Mouse (Mus musculus) brown adipose tissue, adult 24 weeks (tissue): ENCODE measurements around the gene Cadm3. TPM values are rescaled to one million over a fixed set of nuclear protein-coding genes. Genes with fewer than 3 reads are reported as not detected.

Experiments used
- H3K27ac ChIP-seq: fragments of 200-500 bp; replicated peaks from 2 replicates; pipeline ENCODE4 v1.5.1; 2012; ENCODE audit warnings: low read depth, mild to moderate bottlenecking, low read length
- H3K4me1 ChIP-seq: fragments of 200-500 bp; 2 replicates; pipeline ENCODE4 v1.6.1; 2012; ENCODE audit warnings: low read length, mixed read lengths; ENCODE audit not compliant: control insufficient read depth, insufficient read depth, insufficient read length
- H3K4me3 ChIP-seq: fragments of 200-500 bp; 2 replicates; pipeline ENCODE4 v1.5.1; 2012; ENCODE audit warnings: low read depth, mild to moderate bottlenecking, low read length, moderate library complexity; ENCODE audit not compliant: insufficient read depth
- polyA plus RNA-seq: library from polyadenylated mRNA; stranded (reverse); fragments of >200 nt; gene quantifications from 2 replicates; pipeline ENCODE4 v1.2.4, GENCODE M21; 2012; ENCODE audit not compliant: missing spikeins, insufficient read depth, insufficient read length

Gene Cadm3
- polyA plus RNA-seq, 1 experiment, result 7.2 TPM

DNA sequence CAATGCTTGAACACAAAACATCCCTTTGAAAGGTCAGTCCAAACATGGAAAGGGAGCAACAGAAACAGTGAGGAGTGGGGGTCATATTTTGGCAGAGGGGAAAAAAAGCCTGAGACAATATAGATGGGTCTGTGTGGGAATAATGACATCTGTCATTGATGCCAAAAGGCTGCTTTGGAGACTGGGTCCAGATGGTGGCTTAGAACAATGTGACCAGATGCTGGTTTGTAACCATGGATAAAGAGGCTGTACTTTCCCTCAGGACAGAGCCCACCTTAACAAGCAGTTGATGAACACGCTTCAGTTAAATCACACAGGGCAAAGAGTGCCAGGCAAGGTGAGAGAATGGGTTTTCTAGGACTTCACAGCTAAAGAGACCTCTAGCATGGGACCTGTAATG lies 25.1 kb downstream of the Cadm3 start:
- no peaks in the 10 kb centered on the region for H3K4me1 ChIP-seq
- no peak overlapping the region for H3K27ac ChIP-seq
- H3K4me3 ChIP-seq, result no peak overlapping the region

DNA sequence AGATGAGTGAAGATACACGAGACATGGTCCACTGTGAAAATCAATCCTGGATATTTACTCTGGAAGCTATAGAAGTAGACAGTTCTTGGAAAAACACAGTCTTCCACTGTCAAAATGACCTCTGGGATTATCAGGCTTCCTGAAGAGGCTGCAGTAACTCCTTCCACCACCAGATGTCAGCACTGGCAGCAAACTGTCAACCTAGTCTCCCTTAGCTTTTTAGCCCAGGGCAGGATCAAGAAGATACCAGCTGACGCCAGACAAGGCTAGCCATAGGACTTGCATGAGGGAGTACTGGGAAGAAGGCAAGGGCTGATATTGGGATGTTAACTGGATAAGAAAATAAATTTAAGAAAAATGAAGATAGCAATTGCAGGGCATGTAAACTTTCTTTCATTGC lies 28.0 kb downstream of the Cadm3 start:
- H3K4me3 ChIP-seq, result no peak overlapping the region

GRCm38 (mm10) chr1:173337008-173337407 lies 30.5 kb downstream of the Cadm3 start:
- Histone ChIP-seq H3K4me3 (no peak overlapping the region), H3K4me1 (no peaks in the 10 kb centered on the region), H3K27ac (no peak overlapping the region)

More for the DNA sequence above, 28.0 kb downstream of the Cadm3 start:
- Histone ChIP-seq H3K4me1 (no peaks in the 10 kb centered on the region), H3K27ac (no peak overlapping the region)

DNA sequence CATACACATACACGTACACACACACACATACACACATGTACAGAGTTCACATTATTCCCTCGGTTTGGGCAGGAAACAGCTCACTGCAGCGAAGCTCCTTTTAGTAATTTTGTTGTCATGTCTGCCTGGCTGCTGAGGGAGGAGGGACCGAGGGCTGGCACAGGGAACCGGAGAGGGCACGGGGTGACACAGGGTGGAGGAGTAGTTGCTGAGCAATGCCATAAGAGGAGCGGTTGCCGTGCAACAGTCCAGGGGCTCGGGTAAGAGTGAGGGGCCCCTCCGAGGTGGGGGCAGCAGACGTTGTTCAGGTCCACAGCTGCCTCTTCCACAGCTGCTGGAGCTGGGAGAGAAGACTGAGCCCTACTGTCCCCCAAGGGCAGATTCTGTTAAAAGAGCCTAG lies 31.6 kb downstream of the Cadm3 start:
- Histone ChIP-seq H3K4me3 (no peak overlapping the region), H3K4me1 (no peaks in the 10 kb centered on the region), H3K27ac (no peak overlapping the region)

DNA sequence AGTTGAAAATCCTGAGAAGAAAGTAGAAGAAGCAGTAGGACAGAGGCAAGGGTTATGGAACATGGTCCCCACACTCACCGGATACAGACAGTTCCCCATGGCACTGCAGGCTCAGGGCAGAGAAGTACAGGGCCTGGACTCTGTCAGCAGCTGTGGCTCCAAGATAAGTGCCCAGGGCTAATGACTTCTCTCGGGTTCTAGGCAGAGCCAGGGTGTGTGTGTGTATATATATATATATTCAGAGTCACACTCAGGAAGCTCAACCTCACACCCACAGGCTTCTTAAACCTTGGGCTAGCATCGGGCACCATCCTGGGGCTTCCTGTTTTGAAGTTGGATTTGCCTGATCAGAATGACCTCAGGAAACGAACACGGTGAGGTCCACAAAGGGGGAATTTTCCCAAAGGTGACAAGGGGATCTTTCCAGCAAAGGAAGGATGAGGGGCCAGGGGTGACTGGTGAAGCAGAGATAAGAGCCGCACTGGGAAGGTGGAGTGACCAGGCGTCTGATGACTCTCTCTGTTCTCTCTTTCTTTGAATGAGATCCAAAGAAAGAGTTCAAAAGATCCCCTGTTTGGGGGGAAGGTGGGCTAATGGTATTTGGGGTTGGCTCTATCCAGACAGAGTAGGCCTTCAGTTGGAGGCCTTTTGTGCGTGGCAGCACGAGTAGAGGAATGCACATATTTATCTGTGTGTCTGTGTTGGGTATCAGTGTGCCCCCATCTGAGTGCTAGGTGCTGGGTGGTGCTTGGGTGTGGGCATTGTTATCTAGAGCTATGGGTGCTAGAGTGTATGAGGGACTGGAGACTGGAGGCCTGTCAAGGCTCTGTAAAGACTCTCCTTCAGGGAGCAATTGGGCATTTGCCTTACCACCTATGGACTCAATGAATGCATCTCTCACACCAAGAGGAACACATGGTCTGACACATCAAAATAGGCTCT lies 33.9 kb downstream of the Cadm3 start, which contains the start of gene Ackr1:
TSS of gene Ackr1 (minus strand) at position 439 of the 942 bp plus-strand sequence.
- Histone ChIP-seq H3K4me3 (no peak within 1 kb of the TSS), H3K27ac (no peak within 1 kb of the TSS), H3K4me1 (no peaks in the 10 kb centered on the region)

- Histone ChIP-seq H3K27ac (no peak overlapping the region), H3K4me1 (no peaks in the 10 kb centered on the region), H3K4me3 (no peak overlapping the region)
Measured at GRCm38 (mm10) chr1:173332418-173332817, 35.1 kb downstream of the Cadm3 start.

GRCm38 (mm10) chr1:173329743-173330142 lies 37.8 kb downstream of the Cadm3 start:
- H3K4me1 ChIP-seq, result no peaks in the 10 kb centered on the region
- no peak overlapping the region for H3K4me3 ChIP-seq
- no peak overlapping the region for H3K27ac ChIP-seq

DNA sequence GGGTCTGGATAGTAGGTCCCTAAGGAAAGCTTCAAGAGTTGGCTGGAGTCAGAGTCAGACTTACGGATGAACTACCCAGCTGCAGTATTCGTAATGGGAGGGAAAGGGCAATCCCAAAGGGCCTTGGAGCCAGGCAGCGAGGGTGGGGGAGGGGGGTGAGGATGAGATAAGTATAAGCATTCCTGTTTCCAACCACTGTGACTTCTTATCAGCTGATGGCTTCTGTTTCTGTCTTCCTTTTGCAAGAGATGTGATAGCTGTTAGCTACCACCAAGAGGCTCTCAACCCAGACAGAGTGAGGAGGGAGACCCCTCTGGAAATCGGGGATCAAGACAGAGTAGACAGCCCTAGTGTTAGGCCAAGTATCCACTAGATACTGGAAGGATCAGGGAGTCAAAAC lies 38.3 kb downstream of the Cadm3 start:
- H3K27ac ChIP-seq, result no peak overlapping the region
- no peak overlapping the region for H3K4me3 ChIP-seq
- H3K4me1 ChIP-seq, result no peaks in the 10 kb centered on the region

DNA sequence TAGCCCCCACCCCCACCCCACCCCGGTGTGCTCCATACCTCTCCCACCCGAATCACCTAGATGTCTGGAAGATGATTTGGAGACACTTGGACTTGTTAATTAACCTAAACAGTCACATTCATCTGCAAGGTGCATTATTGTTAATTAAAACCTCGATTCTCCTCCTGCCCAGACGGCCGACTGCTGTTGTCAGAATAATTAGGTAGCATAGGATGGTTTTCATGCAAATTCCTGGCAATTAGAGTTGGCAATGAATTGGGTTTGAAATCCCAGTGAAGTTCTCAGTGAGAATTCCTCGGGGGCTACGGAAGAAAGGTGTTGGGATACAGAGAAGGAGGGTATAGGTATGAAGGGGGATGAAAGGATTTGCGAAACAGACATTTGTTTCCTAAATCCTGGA lies 39.0 kb downstream of the Cadm3 start:
- Histone ChIP-seq H3K4me1 (no peaks in the 10 kb centered on the region), H3K27ac (no peak overlapping the region), H3K4me3 (no peak overlapping the region)

DNA sequence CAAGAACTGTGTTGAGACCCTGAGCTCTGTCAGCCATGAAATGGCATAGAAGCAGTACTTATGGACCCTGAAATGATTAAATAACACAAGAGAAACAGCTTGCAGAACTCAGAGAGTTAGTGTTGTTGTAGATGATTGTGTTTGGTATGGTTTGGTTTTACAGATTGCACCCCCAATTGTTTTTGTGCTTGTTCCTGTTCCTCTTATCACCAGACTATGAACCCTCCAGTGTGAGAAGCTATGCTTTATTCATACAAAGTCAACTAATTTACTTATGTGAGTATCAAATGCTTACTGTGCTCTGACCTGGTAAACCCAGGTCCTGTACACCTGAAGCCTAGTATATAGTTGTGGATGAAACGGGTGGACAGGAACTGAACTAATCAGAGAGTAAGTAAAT lies 40.9 kb downstream of the Cadm3 start:
- Histone ChIP-seq H3K4me3 (no peak overlapping the region), H3K4me1 (no peaks in the 10 kb centered on the region), H3K27ac (no peak overlapping the region)

- no peak overlapping the region for H3K4me3 ChIP-seq
- H3K4me1 ChIP-seq, result no peaks in the 10 kb centered on the region
Measured at GRCm38 (mm10) chr1:173325395-173325794, 42.1 kb downstream of the Cadm3 start.

DNA sequence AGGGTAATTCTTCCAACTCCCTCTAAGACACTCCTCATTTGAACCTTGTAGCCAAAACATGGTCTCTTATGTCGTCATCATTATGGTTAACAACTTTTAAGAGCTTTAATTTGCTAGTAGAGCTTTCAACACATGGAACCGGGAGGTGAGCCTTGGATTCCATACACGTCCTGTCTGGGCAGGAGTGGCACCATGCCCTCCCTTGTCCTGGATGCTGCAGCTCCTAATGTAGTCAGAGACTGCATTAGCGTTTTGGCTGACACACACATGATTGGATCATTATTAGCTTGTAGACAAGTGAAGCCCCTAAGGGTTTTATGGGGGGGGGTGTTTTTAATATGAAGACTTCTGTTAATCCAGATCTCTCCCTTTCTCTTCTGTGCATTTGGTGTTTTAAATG lies 42.5 kb downstream of the Cadm3 start:
- H3K4me3 ChIP-seq, result no peak overlapping the region
- H3K4me1 ChIP-seq, result no peaks in the 10 kb centered on the region
- no peak overlapping the region for H3K27ac ChIP-seq

More at GRCm38 (mm10) chr1:173325395-173325794, 42.1 kb downstream of the Cadm3 start:
- H3K27ac ChIP-seq, result no peak overlapping the region

GRCm38 (mm10) chr1:173323839-173324585 lies 43.5 kb downstream of the Cadm3 start:
- Histone ChIP-seq H3K4me3 (no peak overlapping the region), H3K4me1 (no peaks in the 10 kb centered on the region), H3K27ac (no peak overlapping the region)

GRCm38 (mm10) chr1:173322249-173322627 lies 45.3 kb downstream of the Cadm3 start:
- no peak overlapping the region for H3K4me3 ChIP-seq
- H3K4me1 ChIP-seq, result no peaks in the 10 kb centered on the region
- no peak overlapping the region for H3K27ac ChIP-seq

GRCm38 (mm10) chr1:173321593-173322248 lies 45.8 kb downstream of the Cadm3 start:
- no peak overlapping the region for H3K4me3 ChIP-seq

More at GRCm38 (mm10) chr1:173321593-173322248, 45.8 kb downstream of the Cadm3 start:
- H3K4me1 ChIP-seq, result no peaks in the 10 kb centered on the region
- no peak overlapping the region for H3K27ac ChIP-seq
